Mouse (Mus musculus) E14TG2a.4 (cell line): ENCODE data around the gene Kif1b.

ENCODE experiments used
- H3K27me3 ChIP-seq: 2 replicates; pipeline ENCODE4 v1.6.1; 2014; ENCODE audit warnings: low read length, control low read depth; ENCODE audit not compliant: insufficient read depth
- H3K36me3 ChIP-seq: 2 replicates; pipeline ENCODE4 v1.6.1; 2014; ENCODE audit warnings: low read length, control low read depth; ENCODE audit not compliant: insufficient read depth
- H3K4me1 ChIP-seq: replicated peaks from 2 replicates; pipeline ENCODE4 v1.6.1; 2014; ENCODE audit warnings: low read depth, low read length, control low read depth
- H3K4me3 ChIP-seq: replicated peaks from 2 replicates; pipeline ENCODE4 v1.5.1; 2014; ENCODE audit warnings: mild to moderate bottlenecking, low read length
- H3K9me3 ChIP-seq: 2 replicates; pipeline ENCODE4 v1.6.1; 2014; ENCODE audit warnings: low read length, control low read depth
- CTCF ChIP-seq: conservative IDR thresholded peaks from 2 replicates; pipeline ENCODE4 v1.5.1; 2014; ENCODE audit warnings: low read length
- NANOG ChIP-seq: IDR thresholded peaks from 2 replicates; pipeline ENCODE4 v1.6.1; 2014; ENCODE audit warnings: borderline replicate concordance, low read length, mixed read lengths
- POU5F1 ChIP-seq: IDR thresholded peaks from 2 replicates; pipeline ENCODE4 v1.6.1; 2014; ENCODE audit warnings: low read length, borderline replicate concordance

Gene Kif1b

DNA sequence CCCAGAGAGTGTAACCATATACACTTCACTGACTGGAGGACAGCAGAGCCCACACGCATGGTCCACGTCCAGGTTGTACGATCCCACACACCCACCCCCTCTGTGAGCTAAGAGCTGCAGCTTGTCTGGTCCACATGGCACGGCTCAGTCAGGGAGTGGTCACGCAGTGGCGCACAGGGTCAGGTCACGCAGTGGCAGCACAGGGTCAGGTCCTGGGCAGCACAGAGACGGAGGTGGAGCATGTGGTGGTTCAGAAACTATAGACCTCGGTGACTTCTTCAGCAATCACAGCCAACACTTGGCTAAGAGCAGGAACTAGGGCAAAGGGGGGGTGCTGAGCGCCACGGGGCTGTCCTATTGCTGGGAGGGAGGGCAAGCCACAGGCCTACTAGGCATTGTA is 157.2 kb downstream of the Kif1b start:
- Histone ChIP-seq H3K27me3 (no peaks in the 10 kb centered on the region), H3K36me3 (peaks cover 64% of the 10 kb centered on the region), H3K4me1 (peaks cover 51% of the 10 kb centered on the region), H3K9me3 (peaks cover 6% of the 10 kb centered on the region; the same call in 1 of the 2 replicates), H3K4me3 (no peak overlapping the region)
- no peak for TF ChIP-seq CTCF
- no peak for TF ChIP-seq NANOG
- no peak for TF ChIP-seq POU5F1

DNA sequence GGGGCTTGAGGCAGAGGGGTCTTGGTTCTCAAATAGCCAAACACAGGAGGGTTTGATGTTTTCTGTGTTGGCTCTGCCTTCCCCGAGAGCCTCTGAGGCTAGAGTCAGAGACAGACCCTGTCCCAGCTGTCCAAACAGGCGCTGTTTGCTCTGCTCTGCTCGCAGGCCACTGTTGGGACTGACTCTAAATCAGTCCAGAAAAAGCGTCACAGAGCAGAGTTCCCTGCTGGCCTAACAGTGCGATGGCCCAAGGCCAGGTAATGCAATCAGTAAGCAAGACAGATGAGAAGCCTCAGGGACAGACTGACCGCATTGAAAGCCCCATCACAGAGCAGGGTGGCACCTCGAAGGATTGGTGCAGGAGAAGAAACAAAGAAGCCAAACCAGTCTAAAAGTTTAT is 157.9 kb downstream of the Kif1b start:
- H3K36me3 ChIP-seq: peaks cover 58% of the 10 kb centered on the region
- TF ChIP-seq POU5F1 (no peak), NANOG (no peak), CTCF (no peak)
- no peak overlapping the region for H3K4me3 ChIP-seq
- no peaks in the 10 kb centered on the region; the same call in 1 of the 2 replicates for H3K27me3 ChIP-seq
- H3K9me3 ChIP-seq: peaks cover 6% of the 10 kb centered on the region; the same call in 1 of the 2 replicates
- peaks cover 51% of the 10 kb centered on the region for H3K4me1 ChIP-seq

DNA sequence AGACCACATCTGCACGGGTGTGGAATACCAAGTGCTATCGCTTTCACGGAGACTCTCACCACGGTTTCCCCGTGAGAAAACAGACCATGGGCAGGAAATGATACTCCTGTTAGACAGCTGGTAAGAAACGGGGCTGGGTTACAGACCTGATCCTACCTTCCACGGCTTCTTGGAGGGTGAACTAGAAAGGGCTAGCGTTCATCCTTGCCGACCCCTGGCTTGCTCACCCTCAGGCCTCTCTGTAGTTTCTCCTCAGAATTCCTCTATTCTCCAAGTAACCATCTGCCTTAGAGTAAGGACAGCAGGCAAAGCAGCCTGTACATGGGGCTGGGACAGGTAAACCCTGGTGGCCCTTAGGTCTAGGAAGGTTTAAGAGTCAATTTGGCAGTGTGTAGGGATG is 158.3 kb downstream of the Kif1b start:
- Histone ChIP-seq H3K9me3 (peaks cover 6% of the 10 kb centered on the region; the same call in 1 of the 2 replicates), H3K4me1 (peaks cover 48% of the 10 kb centered on the region), H3K36me3 (peaks cover 53% of the 10 kb centered on the region), H3K4me3 (no peak overlapping the region), H3K27me3 (no peaks in the 10 kb centered on the region; the same call in 1 of the 2 replicates)
- TF ChIP-seq NANOG (no peak), POU5F1 (no peak), CTCF (no peak)

DNA sequence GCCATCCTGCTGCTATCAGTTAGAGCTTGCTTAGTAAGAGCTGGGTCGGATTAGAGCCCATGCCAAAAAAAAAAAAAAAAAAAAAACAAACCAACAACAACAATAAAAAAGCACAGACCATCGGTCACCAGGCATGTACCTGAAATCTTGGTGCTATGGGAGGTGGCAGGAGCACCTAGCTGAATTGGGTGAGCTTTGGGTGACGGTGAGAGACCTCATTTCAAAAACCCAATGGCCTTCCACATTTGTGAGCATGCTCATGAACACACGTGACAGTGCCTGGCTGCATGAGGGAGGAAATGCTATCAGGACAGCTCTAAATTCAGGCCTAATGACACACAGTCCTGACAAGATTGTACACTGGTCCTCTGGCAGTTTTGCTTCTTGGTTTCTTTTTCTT is 159.4 kb downstream of the Kif1b start:
- H3K27me3 ChIP-seq: peaks cover 3% of the 10 kb centered on the region
- TF ChIP-seq POU5F1 (no peak), CTCF (no peak), NANOG (no peak)
- H3K36me3 ChIP-seq: peaks cover 42% of the 10 kb centered on the region
- H3K9me3 ChIP-seq: peaks cover 6% of the 10 kb centered on the region; the same call in 1 of the 2 replicates
- peaks cover 37% of the 10 kb centered on the region for H3K4me1 ChIP-seq
- no peak overlapping the region for H3K4me3 ChIP-seq

DNA sequence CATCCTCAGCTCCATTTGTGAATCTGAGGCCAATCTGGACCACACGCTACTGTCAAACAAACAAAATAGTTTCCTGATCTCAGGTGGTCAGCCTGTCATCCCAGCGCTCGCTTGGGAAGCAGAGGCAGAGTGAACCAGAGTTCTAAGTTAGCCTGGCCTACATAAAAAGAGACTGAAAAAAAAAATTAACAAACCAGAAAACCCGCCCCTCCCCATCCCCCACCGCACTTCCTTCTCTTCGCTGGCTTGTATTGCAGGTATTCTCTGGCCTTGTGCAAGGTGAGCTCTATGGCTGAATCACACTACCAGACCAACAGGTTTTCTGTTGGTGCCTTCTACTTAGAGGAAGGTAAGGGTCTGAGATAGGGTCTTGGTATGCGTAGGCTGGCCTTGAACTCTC is 160.0 kb downstream of the Kif1b start:
- peak overlapping the region; percentile 46; the same call in 1 of the 2 replicates for H3K4me3 ChIP-seq
- TF ChIP-seq CTCF (no peak), NANOG (no peak), POU5F1 (no peak)
- peaks cover 3% of the 10 kb centered on the region for H3K27me3 ChIP-seq
- peaks cover 37% of the 10 kb centered on the region for H3K36me3 ChIP-seq
- peaks cover 32% of the 10 kb centered on the region for H3K4me1 ChIP-seq
- peaks cover 6% of the 10 kb centered on the region; the same call in 1 of the 2 replicates for H3K9me3 ChIP-seq

DNA sequence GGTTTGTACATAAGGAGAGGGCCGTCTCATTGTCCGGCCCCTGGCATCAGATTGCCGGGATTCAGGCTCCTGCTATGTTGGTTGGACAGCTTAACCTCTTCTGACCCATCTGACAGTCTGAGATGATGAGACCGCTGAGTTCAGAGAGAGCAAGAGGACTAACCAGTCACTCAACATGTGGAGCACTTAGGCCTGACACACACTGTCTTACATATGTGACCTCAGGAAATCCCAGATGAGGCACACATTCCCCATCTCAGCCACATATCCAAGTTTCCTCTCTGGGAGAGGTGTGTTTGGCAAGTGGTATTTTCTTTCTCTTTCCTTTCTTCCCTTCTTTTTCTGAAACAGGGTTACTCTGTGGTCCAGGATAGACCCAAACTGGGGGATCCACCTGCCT is 162.3 kb downstream of the Kif1b start:
- no peak overlapping the region for H3K4me3 ChIP-seq
- TF ChIP-seq CTCF (no peak), POU5F1 (no peak), NANOG (no peak)

DNA sequence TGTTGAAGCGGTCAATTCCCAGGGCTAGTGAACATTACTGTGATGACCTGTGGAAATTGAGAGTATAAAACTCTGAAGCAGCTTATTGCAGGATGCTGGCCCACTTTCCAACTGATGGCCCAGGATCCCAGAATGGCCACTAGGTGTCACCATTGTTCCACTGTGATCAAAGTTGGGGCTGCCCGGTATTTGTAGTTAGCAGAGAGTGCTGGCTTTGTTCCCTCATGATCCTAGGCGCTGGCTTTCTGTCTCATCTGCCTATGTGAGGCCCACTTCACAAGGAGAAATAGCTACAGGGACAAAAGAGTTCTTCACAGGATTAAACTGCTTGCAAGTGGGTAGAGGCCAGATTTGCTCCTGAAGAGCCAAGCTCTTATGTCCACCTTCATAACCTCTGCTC is 163.0 kb downstream of the Kif1b start:
- peaks cover 6% of the 10 kb centered on the region for H3K36me3 ChIP-seq
- peaks cover 3% of the 10 kb centered on the region for H3K27me3 ChIP-seq
- H3K4me1 ChIP-seq: peaks cover 23% of the 10 kb centered on the region
- H3K4me3 ChIP-seq: no peak overlapping the region
- H3K9me3 ChIP-seq: no peaks in the 10 kb centered on the region
- peak; percentile 93 for TF ChIP-seq CTCF
- TF ChIP-seq NANOG: no peak
- no peak for TF ChIP-seq POU5F1

More for the DNA sequence above, 162.3 kb downstream of the Kif1b start:
- Histone ChIP-seq H3K4me1 (peaks cover 24% of the 10 kb centered on the region), H3K27me3 (peaks cover 3% of the 10 kb centered on the region), H3K9me3 (no peaks in the 10 kb centered on the region), H3K36me3 (peaks cover 13% of the 10 kb centered on the region)

DNA sequence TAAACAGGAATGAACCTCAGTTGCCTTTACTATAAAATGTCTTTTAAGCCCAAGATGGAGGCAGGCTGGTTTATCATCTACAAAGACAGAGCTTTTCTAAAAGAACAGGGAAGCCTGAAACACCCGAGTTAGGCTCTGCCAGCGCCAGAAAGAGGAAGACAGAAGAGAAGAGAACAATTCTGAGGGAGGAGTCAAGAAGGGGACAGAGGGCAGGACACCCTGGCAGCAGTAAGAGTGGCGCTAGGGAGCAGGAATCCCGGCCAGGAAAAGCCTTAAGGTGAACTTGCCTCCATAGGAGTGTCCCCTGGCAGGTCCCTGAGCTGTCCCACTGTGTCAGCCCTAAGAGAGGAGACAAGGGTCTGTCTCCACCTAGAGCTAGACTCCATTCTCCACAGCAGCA is 163.9 kb downstream of the Kif1b start:
- Histone ChIP-seq H3K9me3 (no peaks in the 10 kb centered on the region), H3K4me1 (peaks cover 23% of the 10 kb centered on the region), H3K27me3 (peaks cover 3% of the 10 kb centered on the region), H3K36me3 (no peaks in the 10 kb centered on the region), H3K4me3 (no peak overlapping the region)
- no peak for TF ChIP-seq NANOG
- no peak for TF ChIP-seq CTCF
- no peak for TF ChIP-seq POU5F1

DNA sequence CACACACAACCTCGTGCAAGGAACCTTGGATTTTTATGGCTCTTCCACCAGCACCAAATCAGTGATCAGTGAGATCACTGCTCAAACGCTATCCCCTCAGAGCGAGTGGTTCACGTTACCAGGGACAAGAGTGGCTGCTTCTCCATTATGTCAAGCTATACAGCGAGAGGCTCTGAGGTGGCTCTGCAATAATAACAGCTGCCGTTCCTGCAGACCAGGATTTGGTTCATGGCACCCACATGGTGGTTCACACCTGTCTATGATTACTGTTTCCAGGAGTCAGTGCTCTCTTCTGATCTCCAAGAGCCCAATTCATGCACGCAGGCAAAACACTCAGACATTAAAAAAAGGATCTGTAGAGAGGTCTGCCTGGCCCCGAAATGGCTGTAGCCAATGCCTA is 169.0 kb downstream of the Kif1b start:
- no peaks in the 10 kb centered on the region for H3K9me3 ChIP-seq
- peaks cover 18% of the 10 kb centered on the region for H3K4me1 ChIP-seq
- no peak overlapping the region for H3K4me3 ChIP-seq
- no peak for TF ChIP-seq NANOG
- no peak for TF ChIP-seq CTCF
- TF ChIP-seq POU5F1: no peak
- no peaks in the 10 kb centered on the region for H3K36me3 ChIP-seq
- H3K27me3 ChIP-seq: peaks cover under 1% of the 10 kb centered on the region
